Mouse (Mus musculus) midbrain, embryonic 15.5 days (tissue): ENCODE measurements around the gene Gm17490. TPM values are rescaled to one million over a fixed set of nuclear protein-coding genes. Genes with fewer than 3 reads are reported as not detected.
"Not testable (repeated sequence)": the region's sequence is repeated elsewhere in the genome, so short reads cannot be mapped to it uniquely, and the experiment has no call there.

Experiments
- ATAC-seq: fragments of 200-750 bp; cut with Nextera tagmentation; replicated peaks from 2 replicates; pipeline ENCODE4 v1.8.0; 2017; ENCODE audit warnings: moderate TSS enrichment
- H3K27ac ChIP-seq: fragments of 300-500 bp; sonication (generic); 2 replicates; pipeline ENCODE4 v1.5.1; 2015; ENCODE audit warnings: mild to moderate bottlenecking, inconsistent platforms
- H3K27me3 ChIP-seq: fragments of 300-500 bp; sonication (generic); replicated peaks from 2 replicates; pipeline ENCODE4 v1.6.1; 2015; ENCODE audit warnings: inconsistent platforms
- H3K36me3 ChIP-seq: fragments of 300-500 bp; sonication (generic); replicated peaks from 2 replicates; pipeline ENCODE4 v1.6.1; 2015; ENCODE audit warnings: inconsistent platforms
- H3K4me1 ChIP-seq: fragments of 300-500 bp; sonication (generic); 2 replicates; pipeline ENCODE4 v1.6.1; 2015; ENCODE audit warnings: inconsistent platforms
- H3K4me2 ChIP-seq: fragments of 300-500 bp; sonication (generic); 2 replicates; pipeline ENCODE4 v1.6.1; 2015; ENCODE audit warnings: inconsistent platforms, mild to moderate bottlenecking, moderate library complexity
- H3K4me3 ChIP-seq: fragments of 300-500 bp; sonication (generic); 2 replicates; pipeline ENCODE4 v1.5.1; 2015; ENCODE audit warnings: mild to moderate bottlenecking, inconsistent platforms
- H3K9ac ChIP-seq: fragments of 300-500 bp; sonication (generic); 2 replicates; pipeline ENCODE4 v1.6.1; 2015; ENCODE audit warnings: mild to moderate bottlenecking, inconsistent platforms
- H3K9me3 ChIP-seq: fragments of 300-500 bp; sonication (generic); 2 replicates; pipeline ENCODE4 v1.6.1; 2016; ENCODE audit warnings: inconsistent platforms
- WGBS: fragments of 180-500 bp; shearing (Covaris S2); methylation state at CpG from one replicate; pipeline ENCODE4 v1.1.7; 2015; ENCODE audit warnings: mixed read lengths; 5-methylcytosine and 5-hydroxymethylcytosine counted together
- polyA plus RNA-seq: library from polyadenylated mRNA; unstranded; fragments of >200 nt; fragmentation: Nextera tagmentation; extraction: Ambion mirVana; gene quantifications from 2 replicates; pipeline ENCODE4 v1.2.1, GENCODE M21; 2015

The Gm17490 gene
- polyA plus RNA-seq, 1 experiment from 2014 or later = not detected

DNA sequence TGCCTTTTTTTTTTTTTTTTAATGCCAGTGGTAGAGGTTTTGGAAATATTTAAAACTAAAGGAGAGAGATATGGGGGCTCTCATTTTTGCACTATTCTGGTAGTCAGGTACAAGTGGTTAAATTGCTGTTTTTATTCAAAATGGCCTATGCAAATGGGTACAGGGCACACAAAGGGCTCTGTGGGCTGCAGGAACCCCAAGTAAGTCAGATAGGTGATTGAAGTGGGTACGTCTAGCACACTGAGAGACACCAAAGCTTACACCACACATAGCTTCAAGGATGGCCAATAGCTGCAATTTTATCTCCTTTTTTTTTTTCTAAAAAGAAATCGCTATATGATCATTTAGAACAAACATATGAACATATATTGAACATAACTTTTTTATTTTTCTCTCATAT lies 6.5 kb downstream of the Gm17490 start:
- H3K4me2 ChIP-seq = no peak overlapping the region
- no peaks in the 10 kb centered on the region for H3K4me1 ChIP-seq
- no peaks in the 10 kb centered on the region for H3K36me3 ChIP-seq
- H3K27me3 ChIP-seq = no peaks in the 10 kb centered on the region
- H3K4me3 ChIP-seq = no peak overlapping the region
- no peaks in the 10 kb centered on the region for H3K9me3 ChIP-seq
- no peak for ATAC-seq
- 83% methylated on average over 2 of the region's 2 CpGs for WGBS
- H3K9ac ChIP-seq = no peak overlapping the region
- no peak overlapping the region for H3K27ac ChIP-seq

DNA sequence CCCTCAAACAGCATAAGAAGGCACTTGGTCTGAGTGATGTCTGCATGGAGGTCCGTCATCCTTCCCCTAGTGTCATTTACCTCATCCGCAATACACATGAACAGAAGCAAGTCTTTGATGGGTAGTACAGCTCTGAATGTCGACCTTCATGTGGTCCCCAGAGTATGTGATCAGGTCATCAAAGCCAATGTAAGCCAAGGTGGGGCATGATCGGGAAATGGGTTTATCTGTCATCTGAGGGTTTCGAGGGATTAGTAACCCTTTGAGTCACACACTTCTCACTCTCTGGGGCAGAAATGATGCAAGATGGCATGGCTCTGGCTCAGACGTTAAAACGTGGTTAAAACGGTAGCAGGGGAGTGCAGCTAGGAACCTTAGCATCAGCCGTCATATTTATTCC lies 9.2 kb downstream of the Gm17490 start:
- ATAC-seq = no peak
- WGBS = 92% methylated on average over 9 of the region's 9 CpGs

DNA sequence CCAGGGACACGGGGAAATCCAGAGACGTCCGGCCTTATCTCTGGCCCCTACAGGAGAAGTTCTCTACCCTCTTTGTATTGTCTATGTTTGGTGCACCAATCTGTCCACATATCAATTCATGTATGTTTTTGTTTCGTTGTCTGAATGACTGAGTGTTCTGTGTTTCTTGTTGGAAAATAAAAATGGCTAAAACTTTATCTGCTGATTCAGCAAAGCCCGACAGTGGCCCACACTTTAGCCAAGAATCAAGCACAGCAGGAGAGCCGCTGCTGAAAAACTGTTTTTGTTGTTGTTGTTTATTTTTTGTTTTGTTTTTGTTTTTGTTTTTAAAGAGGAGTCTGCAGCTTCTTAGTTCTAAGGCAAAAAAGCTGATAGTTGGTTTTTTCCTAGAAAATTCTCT lies 13.1 kb downstream of the Gm17490 start:
- not testable (repeated sequence) for H3K4me3 ChIP-seq, ATAC-seq, H3K4me2 ChIP-seq, H3K27me3 ChIP-seq, H3K9ac ChIP-seq, H3K36me3 ChIP-seq, H3K27ac ChIP-seq, H3K4me1 ChIP-seq, H3K9me3 ChIP-seq
- 92% methylated on average over 6 of the region's 6 CpGs for WGBS

More for the DNA sequence above, 9.2 kb downstream of the Gm17490 start:
- H3K4me2 ChIP-seq = no peak overlapping the region
- H3K4me3 ChIP-seq = no peak overlapping the region
- no peak overlapping the region for H3K27ac ChIP-seq
- no peaks in the 10 kb centered on the region for H3K36me3 ChIP-seq
- no peaks in the 10 kb centered on the region for H3K4me1 ChIP-seq
- no peaks in the 10 kb centered on the region for H3K27me3 ChIP-seq
- H3K9me3 ChIP-seq = no peaks in the 10 kb centered on the region
- no peak overlapping the region for H3K9ac ChIP-seq

DNA sequence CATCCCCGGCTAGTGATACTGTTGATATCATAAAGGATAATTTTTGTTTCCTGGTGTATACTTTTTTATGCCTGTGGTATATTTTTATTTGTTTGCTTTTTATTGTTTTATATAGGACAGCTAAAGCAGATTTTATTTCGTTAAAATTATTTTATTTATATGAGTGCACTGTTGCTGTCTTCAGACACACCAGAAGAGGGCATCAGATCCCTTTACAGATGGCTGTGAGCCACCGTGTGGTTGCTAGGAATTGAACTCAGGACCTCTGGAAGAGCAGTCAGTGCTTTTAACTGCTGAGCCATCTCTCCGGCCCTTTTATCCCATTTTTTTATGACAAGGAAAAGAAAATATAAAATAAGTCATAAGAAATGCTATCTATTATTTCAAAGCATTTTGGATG lies 19.3 kb downstream of the Gm17490 start:
- not testable (repeated sequence) for H3K9me3 ChIP-seq, H3K36me3 ChIP-seq, H3K9ac ChIP-seq, H3K27ac ChIP-seq, H3K4me2 ChIP-seq, H3K27me3 ChIP-seq, ATAC-seq, H3K4me1 ChIP-seq, H3K4me3 ChIP-seq
- WGBS = 82% methylated on average over 4 of the region's 4 CpGs

DNA sequence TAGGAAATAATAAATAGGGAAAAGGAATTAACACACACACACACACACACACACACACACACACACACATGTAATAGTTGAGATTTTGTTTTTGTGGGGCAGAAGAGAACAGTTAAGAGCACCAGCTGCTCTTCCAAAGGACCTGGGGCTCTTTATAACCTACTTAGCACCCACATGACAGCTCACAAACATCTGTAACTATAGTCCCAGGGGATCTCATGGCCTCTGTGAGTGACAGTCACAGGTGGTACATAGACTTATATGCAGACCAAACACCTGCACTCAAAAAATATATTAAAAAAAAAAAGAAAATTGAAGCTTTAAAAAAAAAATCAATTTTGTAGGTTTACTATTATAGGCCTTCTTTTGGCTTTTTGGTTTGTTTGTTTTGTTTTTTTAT lies 21.2 kb downstream of the Gm17490 start:
- Histone ChIP-seq H3K4me3 (no peak overlapping the region), H3K27ac (no peak overlapping the region), H3K4me2 (no peak overlapping the region), H3K9ac (no peak overlapping the region), H3K9me3 (no peaks in the 10 kb centered on the region), H3K36me3 (peaks cover 6% of the 10 kb centered on the region; the same call in 1 of the 2 replicates), H3K27me3 (no peaks in the 10 kb centered on the region), H3K4me1 (peaks cover 12% of the 10 kb centered on the region)
- no peak for ATAC-seq

DNA sequence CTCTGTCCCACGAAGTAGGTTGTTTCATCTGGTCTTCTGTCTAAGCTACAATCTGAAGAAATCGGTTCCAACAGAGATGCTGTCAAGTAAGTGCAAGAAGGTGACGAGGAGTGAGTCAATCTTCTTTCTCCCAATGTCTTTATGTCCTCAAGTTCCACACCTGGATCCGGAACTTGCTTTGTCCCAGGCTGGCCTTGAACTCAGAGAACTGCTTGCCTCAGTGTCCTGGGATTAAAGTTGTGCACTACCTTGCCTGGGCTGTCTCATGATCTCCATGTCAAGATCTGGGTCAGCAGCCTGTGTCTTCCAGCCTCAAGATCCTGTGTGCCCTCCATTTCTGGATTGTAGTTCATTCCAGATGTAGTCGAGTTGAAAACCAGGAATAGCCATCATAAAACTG lies 22.0 kb downstream of the Gm17490 start, which contains the start of gene Rbm17:
Gene Rbm17 (minus strand): TSS at position 101 of the 400 bp plus-strand sequence.
- no peaks in the 10 kb centered on the region for H3K9me3 ChIP-seq
- peak within 1 kb of the TSS; percentile 97 for H3K9ac ChIP-seq
- H3K4me1 ChIP-seq = peaks cover 12% of the 10 kb centered on the region
- no peaks in the 10 kb centered on the region for H3K27me3 ChIP-seq
- peak within 1 kb of the TSS; percentile 75 for H3K4me2 ChIP-seq
- peak within 1 kb of the TSS; percentile 94 for H3K4me3 ChIP-seq
- peaks cover 10% of the 10 kb centered on the region; the same call in 1 of the 2 replicates for H3K36me3 ChIP-seq
- 88% methylated on average over 5 of the region's 5 CpGs for WGBS
- ATAC-seq = no peak
- H3K27ac ChIP-seq = peak within 1 kb of the TSS; percentile 80

DNA sequence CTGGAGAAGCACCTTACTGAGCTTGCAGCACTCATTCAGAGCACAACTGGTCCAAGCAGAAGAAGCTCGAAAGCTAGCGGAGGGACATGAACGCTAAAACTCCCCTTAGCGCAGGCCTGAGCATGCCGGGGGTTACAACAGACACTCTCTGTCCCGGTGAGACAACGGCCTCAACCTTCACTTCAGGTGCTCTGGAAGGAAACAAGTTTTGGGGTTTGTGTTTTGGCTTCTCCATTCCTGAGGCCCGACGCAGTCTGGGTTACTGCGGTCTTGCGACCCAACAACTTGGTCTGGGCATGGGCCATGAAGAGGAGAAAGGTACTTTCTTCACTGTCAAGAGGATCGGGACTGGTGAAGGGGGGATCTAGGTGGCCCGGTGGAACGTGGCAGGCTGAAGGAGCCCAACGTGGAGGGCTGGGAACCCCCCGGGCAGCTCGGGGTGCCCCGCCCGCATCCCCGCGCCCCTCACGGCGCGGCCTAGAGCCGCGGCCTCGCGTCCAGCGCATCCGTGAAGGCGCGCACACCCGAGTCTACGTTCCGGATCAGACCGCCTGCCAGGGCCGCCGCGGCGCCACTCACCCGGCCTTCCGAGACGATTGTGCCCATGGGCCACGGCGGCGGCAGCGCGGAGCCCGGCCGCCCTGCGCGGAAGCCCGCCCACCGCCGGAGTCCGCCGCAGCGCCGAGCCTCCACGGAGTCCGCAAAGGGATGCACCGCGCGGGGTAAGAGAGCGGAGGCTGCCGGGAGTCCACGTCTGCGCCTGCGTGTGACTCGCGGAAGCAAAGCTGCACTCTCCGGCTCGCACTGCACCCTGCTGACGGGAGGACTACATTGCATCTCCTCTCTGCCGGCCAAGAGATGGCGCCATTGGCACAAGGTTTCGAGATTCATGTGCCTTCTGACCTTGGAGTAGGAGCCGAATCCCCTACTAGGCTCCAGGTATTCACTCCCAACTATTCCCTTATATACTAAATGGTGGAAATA lies 23.3 kb downstream of the Gm17490 start:
- peak; percentile 100 for ATAC-seq
- under 1% methylated on average over 68 of the region's 78 CpGs for WGBS
- H3K4me3 ChIP-seq = peak overlapping the region; percentile 94
- H3K27me3 ChIP-seq = no peaks in the 10 kb centered on the region
- peaks cover 12% of the 10 kb centered on the region for H3K4me1 ChIP-seq
- H3K9ac ChIP-seq = peak overlapping the region; percentile 97
- peaks cover 10% of the 10 kb centered on the region; the same call in 1 of the 2 replicates for H3K36me3 ChIP-seq
- no peaks in the 10 kb centered on the region for H3K9me3 ChIP-seq
- peak overlapping the region; percentile 75 for H3K4me2 ChIP-seq
- H3K27ac ChIP-seq = peak overlapping the region; percentile 80

DNA sequence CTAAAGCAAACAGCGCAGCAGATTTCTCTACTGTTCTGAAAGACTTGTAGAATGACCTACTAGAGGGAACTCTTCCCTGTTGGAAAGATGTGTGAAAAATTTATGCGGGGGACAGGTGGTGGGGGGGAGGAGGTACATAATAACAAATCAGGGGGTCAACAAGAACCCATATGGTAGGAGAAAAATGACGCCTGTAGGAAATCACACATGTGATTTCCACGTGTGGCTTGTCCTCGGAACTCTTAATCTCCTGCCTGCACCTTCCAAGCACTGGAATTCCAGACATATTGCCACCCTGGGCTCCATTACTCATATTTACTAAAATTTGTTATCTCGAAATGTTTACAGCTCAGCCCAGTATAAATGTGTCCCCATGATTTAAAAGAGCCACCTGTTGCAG lies 24.3 kb downstream of the Gm17490 start:
- Histone ChIP-seq H3K27me3 (no peaks in the 10 kb centered on the region), H3K4me3 (peak overlapping the region; percentile 94), H3K9ac (peak overlapping the region; percentile 97; the same call in 1 of the 2 replicates), H3K27ac (no peak overlapping the region), H3K4me1 (peaks cover 12% of the 10 kb centered on the region), H3K4me2 (peak overlapping the region; percentile 75), H3K9me3 (no peaks in the 10 kb centered on the region), H3K36me3 (peaks cover 10% of the 10 kb centered on the region; the same call in 1 of the 2 replicates)
- no peak for ATAC-seq
- WGBS = 83% methylated on average over 6 of the region's 6 CpGs

DNA sequence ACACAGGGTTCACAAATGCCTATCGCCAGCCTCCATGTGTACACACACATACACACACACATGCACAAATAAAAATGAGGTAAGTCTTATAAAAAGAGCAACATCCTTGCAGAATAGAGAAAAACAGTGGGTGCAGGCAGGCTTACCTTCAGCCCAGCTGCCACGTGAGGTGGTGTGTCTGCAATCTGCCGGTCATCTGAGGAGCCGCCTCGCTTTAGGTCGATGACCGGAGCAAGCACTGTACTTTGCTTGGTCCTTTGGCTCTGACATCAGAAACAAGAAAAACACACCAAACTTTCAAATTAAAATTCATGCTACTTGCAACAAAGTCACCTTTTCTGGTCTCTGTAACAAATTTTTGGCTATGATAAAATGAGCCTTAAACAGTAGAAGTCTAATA lies 28.2 kb downstream of the Gm17490 start:
- Histone ChIP-seq H3K27me3 (no peaks in the 10 kb centered on the region), H3K4me1 (peaks cover 12% of the 10 kb centered on the region), H3K4me2 (no peak overlapping the region), H3K27ac (no peak overlapping the region), H3K36me3 (peaks cover 27% of the 10 kb centered on the region), H3K4me3 (no peak overlapping the region), H3K9me3 (no peaks in the 10 kb centered on the region), H3K9ac (no peak overlapping the region)
- WGBS = 95% methylated on average over 7 of the region's 7 CpGs
- ATAC-seq = no peak

DNA sequence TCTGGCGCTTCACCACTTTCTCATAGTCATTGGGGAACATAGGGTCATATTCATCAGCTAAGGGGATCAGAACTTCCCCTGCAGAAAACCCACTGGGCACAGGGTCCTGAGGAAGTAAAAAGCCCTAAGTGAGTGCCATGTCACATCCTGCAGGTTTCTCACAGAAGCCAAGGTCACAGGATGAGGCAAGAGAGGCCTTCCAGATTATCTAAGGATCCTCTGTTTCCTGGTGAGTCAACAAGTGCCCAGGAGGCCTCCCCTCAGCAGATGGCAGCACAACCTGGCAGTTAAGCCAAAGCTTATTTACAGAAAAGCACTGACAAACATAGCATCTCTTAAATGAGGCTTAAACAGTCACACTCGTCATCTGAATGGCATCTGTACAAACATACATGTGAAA lies 29.4 kb downstream of the Gm17490 start:
- no peak for ATAC-seq
- Histone ChIP-seq H3K4me2 (no peak overlapping the region), H3K9ac (no peak overlapping the region), H3K9me3 (no peaks in the 10 kb centered on the region), H3K27ac (no peak overlapping the region), H3K4me1 (peaks cover 5% of the 10 kb centered on the region), H3K4me3 (no peak overlapping the region), H3K36me3 (peaks cover 34% of the 10 kb centered on the region), H3K27me3 (no peaks in the 10 kb centered on the region)
- 84% methylated on average over 2 of the region's 2 CpGs for WGBS

DNA sequence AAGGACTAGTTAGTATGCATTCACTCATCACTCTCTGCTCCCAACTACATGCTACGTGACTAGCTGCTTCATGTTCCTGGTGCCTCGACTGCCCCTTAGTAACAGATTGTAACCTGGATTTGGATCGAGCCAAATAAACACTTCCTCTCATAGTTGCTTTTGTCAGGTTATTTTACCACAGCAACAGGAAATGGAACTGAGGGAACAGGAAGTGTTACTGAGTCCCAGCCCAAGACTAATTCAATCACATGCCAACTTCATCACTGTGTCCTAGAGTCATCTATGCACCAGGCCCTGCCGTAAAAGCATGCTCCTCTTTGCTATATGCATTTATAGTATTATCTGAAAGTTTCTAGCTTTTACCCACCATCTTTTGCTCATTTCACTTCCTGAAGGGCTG lies 38.1 kb downstream of the Gm17490 start:
- H3K9ac ChIP-seq = no peak overlapping the region
- H3K4me3 ChIP-seq = no peak overlapping the region

DNA sequence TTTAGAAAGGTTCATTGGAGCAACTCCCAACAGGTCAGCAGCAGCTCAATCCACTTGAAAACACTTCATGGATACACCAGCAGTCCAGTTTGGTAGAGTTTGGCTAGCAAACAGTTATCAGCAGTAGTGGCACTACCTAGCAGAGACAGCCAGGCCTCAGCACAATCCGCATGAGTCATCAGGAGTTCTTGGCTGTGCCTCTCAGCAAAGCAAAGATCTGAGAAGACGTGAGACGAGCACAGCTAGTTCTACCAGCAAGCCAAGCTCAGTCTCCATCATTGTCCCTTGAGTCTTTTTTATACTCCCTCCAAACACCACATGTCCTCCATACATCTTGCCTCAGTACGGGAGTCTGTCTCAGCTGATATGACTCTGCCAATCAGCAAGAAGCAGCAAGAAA lies 46.7 kb downstream of the Gm17490 start:
- Histone ChIP-seq H3K36me3 (peaks cover 8% of the 10 kb centered on the region; the same call in 1 of the 2 replicates), H3K27me3 (no peaks in the 10 kb centered on the region), H3K4me2 (no peak overlapping the region), H3K27ac (no peak overlapping the region), H3K9ac (no peak overlapping the region), H3K9me3 (no peaks in the 10 kb centered on the region), H3K4me3 (no peak overlapping the region), H3K4me1 (no peaks in the 10 kb centered on the region)
- ATAC-seq = no peak
- WGBS = 94% methylated on average over 4 of the region's 4 CpGs

More for the DNA sequence above, 38.1 kb downstream of the Gm17490 start:
- 94% methylated on average over 4 of the region's 4 CpGs for WGBS
- no peak for ATAC-seq
- Histone ChIP-seq H3K27ac (no peak overlapping the region), H3K4me1 (no peaks in the 10 kb centered on the region), H3K27me3 (no peaks in the 10 kb centered on the region), H3K36me3 (peaks cover 62% of the 10 kb centered on the region), H3K4me2 (no peak overlapping the region), H3K9me3 (no peaks in the 10 kb centered on the region)

DNA sequence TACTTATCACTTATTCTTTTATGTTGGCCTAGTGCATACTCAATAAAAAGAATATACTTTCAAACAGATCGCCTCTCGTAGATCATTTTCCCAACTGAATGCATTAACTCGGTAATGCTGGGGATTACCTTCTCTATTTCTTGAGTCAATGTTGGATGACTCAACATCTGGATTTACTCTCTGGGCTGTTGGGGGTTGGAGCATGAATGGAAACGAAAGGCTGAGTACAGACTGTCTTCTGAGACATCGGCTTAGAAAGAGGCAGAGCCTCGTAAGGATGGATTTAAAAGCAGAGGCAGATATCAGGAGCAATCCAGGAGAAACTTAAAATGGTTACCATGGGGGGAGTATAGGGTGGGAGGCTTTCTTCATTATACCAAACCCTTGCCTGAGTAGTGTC lies 47.9 kb downstream of the Gm17490 start:
- Histone ChIP-seq H3K9me3 (no peaks in the 10 kb centered on the region), H3K4me2 (no peak overlapping the region), H3K4me1 (no peaks in the 10 kb centered on the region), H3K27me3 (no peaks in the 10 kb centered on the region), H3K4me3 (no peak overlapping the region), H3K36me3 (no peaks in the 10 kb centered on the region), H3K9ac (no peak overlapping the region), H3K27ac (no peak overlapping the region)
- no peak for ATAC-seq
- WGBS = 93% methylated on average over 6 of the region's 6 CpGs
